Mouse (Mus musculus) limb, embryonic 13.5 days (tissue): ENCODE results near the gene Fkbp14. TPM values are rescaled to one million over a fixed set of nuclear protein-coding genes. Genes with fewer than 3 reads are reported as not detected.

Source experiments
- ATAC-seq: fragments of 200-750 bp; cut with Nextera tagmentation; 2 replicates; pipeline ENCODE4 v1.8.0; 2017; ENCODE audit warnings: low read depth, moderate number of reproducible peaks, moderate TSS enrichment; ENCODE audit not compliant: low FRiP score
- H3K27ac ChIP-seq: fragments of 300-500 bp; sonication (generic); 2 replicates; pipeline ENCODE4 v1.5.1; 2015; ENCODE audit warnings: inconsistent platforms, mild to moderate bottlenecking, moderate library complexity
- H3K27me3 ChIP-seq: fragments of 300-500 bp; sonication (generic); 2 replicates; pipeline ENCODE4 v1.6.1; 2015; ENCODE audit warnings: mild to moderate bottlenecking, inconsistent platforms
- H3K36me3 ChIP-seq: fragments of 300-500 bp; sonication (generic); 2 replicates; pipeline ENCODE4 v1.6.1; 2015; ENCODE audit warnings: inconsistent platforms, mild to moderate bottlenecking, moderate library complexity
- H3K4me1 ChIP-seq: fragments of 300-500 bp; sonication (generic); 2 replicates; pipeline ENCODE4 v1.6.1; 2015; ENCODE audit warnings: inconsistent platforms
- H3K4me2 ChIP-seq: fragments of 300-500 bp; sonication (generic); replicated peaks from 2 replicates; pipeline ENCODE4 v1.6.1; 2015; ENCODE audit warnings: inconsistent platforms, mild to moderate bottlenecking, moderate library complexity
- H3K4me3 ChIP-seq: fragments of 300-500 bp; sonication (generic); 2 replicates; pipeline ENCODE4 v1.5.1; 2015; ENCODE audit warnings: moderate library complexity, mild to moderate bottlenecking, inconsistent platforms
- H3K9ac ChIP-seq: fragments of 300-500 bp; sonication (generic); 2 replicates; pipeline ENCODE4 v1.6.1; 2015; ENCODE audit warnings: mild to moderate bottlenecking, inconsistent platforms
- H3K9me3 ChIP-seq: fragments of 300-500 bp; sonication (generic); 2 replicates; pipeline ENCODE4 v1.6.1; 2016; ENCODE audit warnings: inconsistent platforms
- WGBS: fragments of 180-500 bp; shearing (Covaris S2); methylation state at CpG from one replicate; pipeline ENCODE4 v1.1.7; 2015; 5-methylcytosine and 5-hydroxymethylcytosine counted together
- polyA plus RNA-seq: library from polyadenylated mRNA; unstranded; fragments of >200 nt; fragmentation: Nextera tagmentation; extraction: Ambion mirVana; gene quantifications from 2 replicates; pipeline ENCODE4 v1.2.1, GENCODE M21; 2015

Gene Fkbp14
- polyA plus RNA-seq, 1 experiment from 2014 or later: 51.3 TPM

- Histone ChIP-seq H3K4me1 (0 out of 2 replicates have a peak, but pooled peaks cover 11% of the 10 kb centered on the region), H3K27ac (no peak overlapping the region), H3K9me3 (no peaks in the 10 kb centered on the region; the same call in 1 of the 2 replicates), H3K27me3 (no peaks in the 10 kb centered on the region), H3K36me3 (no peaks in the 10 kb centered on the region; the same call in 1 of the 2 replicates), H3K4me2 (no peak overlapping the region), H3K4me3 (no peak overlapping the region), H3K9ac (no peak overlapping the region)
- ATAC-seq: no peak
- 38% methylated on average over 3 of the region's 3 CpGs for WGBS
These were observed 58.3 kb downstream of the Fkbp14 start for GRCm38 (mm10) chr6:54538773-54539173.

- H3K27ac ChIP-seq: no peak overlapping the region
- no peaks in the 10 kb centered on the region for H3K27me3 ChIP-seq
- H3K36me3 ChIP-seq: no peaks in the 10 kb centered on the region
- no peak for ATAC-seq
- H3K4me3 ChIP-seq: no peak overlapping the region
- no peak overlapping the region for H3K9ac ChIP-seq
- WGBS: 78% methylated on average over 7 of the region's 7 CpGs
- 0 out of 2 replicates have a peak, but pooled peaks cover 11% of the 10 kb centered on the region for H3K4me1 ChIP-seq
- no peak overlapping the region for H3K4me2 ChIP-seq
- H3K9me3 ChIP-seq: no peaks in the 10 kb centered on the region
These were observed 60.1 kb downstream of the Fkbp14 start for GRCm38 (mm10) chr6:54537053-54537452.

GRCm38 (mm10) chr6:54535485-54535884 lies 61.6 kb downstream of the Fkbp14 start:
- H3K9me3 ChIP-seq: no peaks in the 10 kb centered on the region
- WGBS: 88% methylated on average over 4 of the region's 4 CpGs
- H3K4me3 ChIP-seq: no peak overlapping the region
- H3K4me1 ChIP-seq: 0 out of 2 replicates have a peak, but pooled peaks cover 11% of the 10 kb centered on the region
- ATAC-seq: no peak
- H3K4me2 ChIP-seq: no peak overlapping the region
- no peaks in the 10 kb centered on the region for H3K36me3 ChIP-seq
- H3K9ac ChIP-seq: no peak overlapping the region
- H3K27me3 ChIP-seq: no peaks in the 10 kb centered on the region
- H3K27ac ChIP-seq: no peak overlapping the region

GRCm38 (mm10) chr6:54531048-54531481 lies 66.0 kb downstream of the Fkbp14 start:
- no peak for ATAC-seq
- Histone ChIP-seq H3K4me2 (no peak overlapping the region), H3K36me3 (no peaks in the 10 kb centered on the region), H3K9ac (no peak overlapping the region), H3K4me1 (0 out of 2 replicates have a peak, but pooled peaks cover 5% of the 10 kb centered on the region), H3K4me3 (no peak overlapping the region), H3K9me3 (no peaks in the 10 kb centered on the region), H3K27me3 (peaks cover 5% of the 10 kb centered on the region; the same call in 1 of the 2 replicates), H3K27ac (no peak overlapping the region)
- 63% methylated on average over 8 of the region's 8 CpGs for WGBS

- no peak for ATAC-seq
- Histone ChIP-seq H3K4me1 (no peaks in the 10 kb centered on the region), H3K27me3 (peaks cover 5% of the 10 kb centered on the region; the same call in 1 of the 2 replicates), H3K9me3 (no peaks in the 10 kb centered on the region), H3K36me3 (no peaks in the 10 kb centered on the region), H3K4me3 (no peak overlapping the region), H3K9ac (no peak overlapping the region), H3K4me2 (no peak overlapping the region), H3K27ac (no peak overlapping the region)
- 63% methylated on average over 2 of the region's 2 CpGs for WGBS
These were observed 66.9 kb downstream of the Fkbp14 start for GRCm38 (mm10) chr6:54530182-54530581.

- Histone ChIP-seq H3K4me3 (no peak overlapping the region), H3K9ac (no peak overlapping the region), H3K4me2 (no peak overlapping the region), H3K27ac (no peak overlapping the region), H3K27me3 (peaks cover 5% of the 10 kb centered on the region; the same call in 1 of the 2 replicates), H3K4me1 (no peaks in the 10 kb centered on the region), H3K9me3 (no peaks in the 10 kb centered on the region), H3K36me3 (no peaks in the 10 kb centered on the region)
- WGBS: 88% methylated on average over 8 of the region's 8 CpGs
- ATAC-seq: no peak
These were observed 68.4 kb downstream of the Fkbp14 start for GRCm38 (mm10) chr6:54528666-54529065.

Other genes starting within 250 kb of the Fkbp14 start
- gene Wipf3, start 167.7 kb downstream of the Fkbp14 start, polyA plus RNA-seq: 1.6 and 2.1 TPM in 2 replicates
- 11.5 and 13.0 TPM in 2 replicates for gene Scrn1, start 30.8 kb downstream of the Fkbp14 start, polyA plus RNA-seq
- 14.6 and 16.7 TPM in 2 replicates for gene Plekha8, start 2.2 kb downstream of the Fkbp14 start, polyA plus RNA-seq
- gene Mturn, start 84.3 kb upstream of the Fkbp14 start, polyA plus RNA-seq: 12.0 and 12.2 TPM in 2 replicates
- 2.9 and 3.1 TPM in 2 replicates for gene Znrf2, start 219.6 kb upstream of the Fkbp14 start, polyA plus RNA-seq